Mouse (Mus musculus) B cell, adult 67 days (primary cell): ENCODE measurements around the gene Zfp629. TPM values are rescaled to one million over a fixed set of nuclear protein-coding genes. Genes with fewer than 3 reads are reported as not detected.

Experiments
- total RNA-seq, 2 experiments: library from RNA; stranded (reverse); gene quantifications; 4 replicates each; pipeline ENCODE4 v1.2.4; 2023

The Zfp629 gene
- total RNA-seq: 1 to 10 TPM; 4.0 to 5.6 TPM

DNA sequence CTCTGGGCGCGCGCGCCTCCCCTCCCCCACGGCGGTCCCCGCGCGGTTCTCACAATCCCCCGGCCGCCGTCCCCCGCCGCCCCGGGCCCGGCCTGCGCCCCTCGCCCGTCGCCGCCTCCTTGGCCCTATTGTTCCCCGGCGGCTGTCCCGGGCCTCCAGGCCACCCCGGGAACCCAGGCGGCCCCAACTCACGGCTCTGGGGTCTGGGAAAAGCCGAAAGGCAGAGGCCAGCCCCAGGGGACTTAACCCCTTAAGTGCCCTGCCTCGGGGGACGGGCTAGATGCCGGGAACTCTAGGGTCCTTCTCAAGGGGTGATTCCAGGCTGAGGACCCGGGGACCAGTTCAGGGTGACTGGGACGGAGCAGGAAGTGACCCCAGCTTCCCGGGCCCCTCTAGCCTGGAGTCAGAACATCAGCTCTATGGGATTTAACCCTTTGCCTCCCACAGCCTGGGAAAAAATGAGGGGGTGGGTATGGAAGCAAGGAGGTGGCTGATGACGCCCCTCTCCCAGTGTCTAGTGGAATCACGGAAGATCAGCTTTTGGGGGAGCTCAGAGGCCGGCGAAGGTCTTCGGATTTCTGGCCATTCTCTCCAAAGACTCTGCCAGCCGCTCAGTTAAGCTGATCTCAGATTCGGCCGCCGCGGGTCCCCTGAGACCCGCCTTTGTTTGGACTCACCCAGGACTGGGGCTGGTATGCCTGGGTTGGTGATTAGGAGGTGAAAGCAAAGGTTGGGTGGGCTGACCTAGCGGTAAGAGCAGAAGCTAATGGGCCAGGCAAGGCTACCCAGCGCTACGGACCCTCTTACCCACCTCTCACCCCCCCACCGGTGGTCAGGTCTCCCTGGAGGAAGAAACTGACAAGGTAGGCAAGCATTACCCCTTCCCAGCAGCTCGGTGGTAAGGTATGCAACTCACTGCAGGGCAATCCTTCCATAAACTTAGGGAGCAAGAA, at the start of gene Zfp629:
Zfp629 (minus strand) TSS at position 907 of the 953 bp plus-strand sequence.

DNA sequence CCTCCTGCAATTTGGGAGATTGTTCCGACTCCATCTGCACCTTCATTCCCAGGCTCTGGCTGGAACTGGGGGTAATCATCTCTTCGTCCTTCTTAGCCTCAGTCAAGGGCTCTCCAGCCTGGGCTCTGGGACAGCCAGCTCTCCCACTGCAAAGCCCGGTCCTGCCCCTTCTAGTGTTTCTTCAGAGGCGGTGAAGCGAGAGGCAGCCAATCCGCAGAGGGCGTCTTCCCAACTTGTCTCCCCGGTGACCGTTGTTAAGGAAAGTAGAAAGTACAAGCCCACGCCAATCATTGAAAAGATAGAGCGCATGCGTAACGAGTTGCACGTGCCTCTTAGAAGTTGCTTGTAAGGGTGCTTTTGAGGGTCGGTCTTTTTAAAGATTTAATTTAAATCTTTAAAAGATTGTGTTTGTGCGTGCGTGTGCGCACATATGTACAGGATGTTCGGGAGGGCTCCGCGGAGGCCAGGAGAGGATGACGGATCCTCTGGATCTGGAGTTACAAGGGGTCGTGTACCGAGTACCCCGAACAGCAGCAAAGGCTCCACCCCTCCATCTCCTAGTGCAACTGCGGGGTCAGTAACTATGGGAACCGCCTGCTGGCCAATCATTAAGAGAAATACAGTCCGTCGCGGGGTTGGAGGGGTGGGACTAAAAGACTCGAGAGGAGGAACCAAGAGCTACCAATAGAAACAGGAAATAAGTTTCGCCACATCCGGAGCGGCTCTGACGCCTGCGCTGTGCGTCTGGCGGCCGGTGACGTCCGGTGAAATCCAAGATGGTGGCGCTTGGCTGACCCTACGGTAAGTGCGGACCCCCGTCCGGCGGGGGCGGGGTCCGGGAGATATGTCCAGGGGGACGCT, 27.4 kb downstream of the Zfp629 start, which contains the start of the genes Ccdc189 and Rnf40:
Ccdc189 (minus strand) TSS at position 585 of the 861 bp plus-strand sequence.
Rnf40 (plus strand) TSS at position 757 of the 861 bp plus-strand sequence.

DNA sequence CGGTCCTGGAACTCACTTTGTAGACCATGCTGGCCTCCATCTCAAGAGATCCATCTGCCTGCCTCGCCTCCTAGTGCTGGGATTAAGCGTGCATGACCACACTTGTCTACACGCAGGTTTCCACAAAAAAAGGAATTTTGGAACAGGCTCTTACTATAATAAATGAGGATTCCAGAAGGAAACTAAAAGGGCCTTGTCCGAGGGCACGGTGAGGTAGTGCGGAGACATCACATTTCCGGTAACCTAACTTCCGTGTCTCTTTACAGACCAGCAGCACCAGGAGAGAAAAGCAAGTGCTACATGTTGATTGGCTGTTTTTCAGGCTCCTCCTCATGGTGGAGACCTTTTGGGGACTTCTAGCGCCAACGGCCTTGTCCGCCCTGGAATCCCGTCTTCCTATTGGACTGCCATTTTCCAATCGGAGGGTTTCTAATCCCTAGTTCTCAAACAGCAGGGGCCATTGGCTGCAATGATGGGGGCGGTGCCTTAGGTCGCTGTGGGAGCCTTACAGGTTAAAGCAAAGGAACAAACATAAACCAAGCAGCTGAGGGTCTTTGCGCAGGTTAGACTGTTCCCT, 42.6 kb downstream of the Zfp629 start, which contains the start of gene Phkg2:
Phkg2 (plus strand) TSS at position 446 of the 577 bp plus-strand sequence.

DNA sequence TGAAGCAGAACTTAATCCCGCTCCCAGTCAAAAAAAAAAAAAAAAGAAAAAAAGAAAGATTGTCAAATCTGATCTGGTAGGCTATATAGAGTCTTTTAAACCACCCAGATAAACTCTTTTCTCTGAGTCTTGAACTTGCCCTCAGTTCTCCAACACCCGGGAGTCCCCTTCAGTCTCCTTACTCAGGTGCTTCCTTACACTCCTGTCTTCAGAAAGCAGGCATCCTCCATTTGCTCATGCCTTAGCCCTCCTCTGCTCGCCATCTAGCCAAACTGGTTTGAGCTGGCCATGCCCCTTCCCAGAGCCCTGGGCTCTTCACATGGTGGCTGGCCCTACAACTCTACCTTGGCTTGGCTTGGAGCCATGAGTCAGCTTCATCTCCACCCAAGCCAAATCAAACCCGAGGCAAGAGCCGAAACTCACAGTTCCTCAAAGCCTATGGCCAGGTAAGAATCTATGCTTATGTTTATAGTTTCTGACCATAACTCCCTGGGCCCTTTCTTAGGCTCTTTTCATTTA, 54.2 kb downstream of the Zfp629 start, which contains the start of gene Tmem265:
Tmem265 (plus strand) TSS at position 51 of the 519 bp plus-strand sequence.

Other genes starting within 250 kb of the Zfp629 start
- 10 to 100 TPM; 13.5 to 17.4 TPM for gene Zfp747, start 239.7 kb downstream of the Zfp629 start, total RNA-seq
- 1 to 10 TPM; 4.7 to 5.4 TPM for gene 9130019O22Rik, start 228.6 kb downstream of the Zfp629 start, total RNA-seq
- 1 to 10 TPM; 6.2 to 8.6 TPM for gene E430018J23Rik, start 222.2 kb downstream of the Zfp629 start, total RNA-seq
- gene Zfp764, start 209.0 kb downstream of the Zfp629 start, total RNA-seq: 10 to 100 TPM; 10.5 to 13.3 TPM
- gene Zfp688, start 193.7 kb downstream of the Zfp629 start, total RNA-seq: 10 to 100 TPM; 13.8 to 22.7 TPM
- 1 to 10 TPM; 4.7 to 6.6 TPM for gene Zfp689, start 166.6 kb downstream of the Zfp629 start, total RNA-seq
- gene Prr14, start 156.2 kb downstream of the Zfp629 start, total RNA-seq: 100 to 1,000 TPM; 166 to 171 TPM
- 100 to 1,000 TPM; 272 to 327 TPM for gene Fbrs, start 136.6 kb downstream of the Zfp629 start, total RNA-seq
- gene Srcap, start 103.8 kb downstream of the Zfp629 start, total RNA-seq: 100 to 1,000 TPM; 208 to 213 TPM
- gene Gm42715, start 96.2 kb downstream of the Zfp629 start, total RNA-seq: 10 to 100 TPM; 44.1 to 48.8 TPM
- gene Tmem265, start 54.4 kb downstream of the Zfp629 start, total RNA-seq: 1 to 10 TPM in 1 of 2 experiments, not detected in 1; 6.6 TPM
- 100 to 1,000 TPM; 143 to 159 TPM for gene Phkg2, start 42.5 kb downstream of the Zfp629 start, total RNA-seq
- 1 to 10 TPM; 1.0 to 1.3 TPM for gene Ccdc189, start 27.2 kb downstream of the Zfp629 start, total RNA-seq
- 100 to 1,000 TPM; 152 to 153 TPM for gene Rnf40, start 27.0 kb downstream of the Zfp629 start, total RNA-seq
- 10 to 100 TPM; 57.9 to 70.7 TPM for gene Bcl7c, start 93.1 kb upstream of the Zfp629 start, total RNA-seq
- not detected for gene Ctf1, start 96.9 kb upstream of the Zfp629 start, total RNA-seq
- not detected for gene Ctf2, start 116.4 kb upstream of the Zfp629 start, total RNA-seq
- 10 to 100 TPM; 14.3 to 15.7 TPM for gene Fbxl19, start 128.7 kb upstream of the Zfp629 start, total RNA-seq
- 10 to 100 TPM; 38.3 to 40.4 TPM for gene Orai3, start 154.0 kb upstream of the Zfp629 start, total RNA-seq
- 10 to 100 TPM; 71.9 to 94.6 TPM for gene Setd1a, start 160.9 kb upstream of the Zfp629 start, total RNA-seq
- under 1 TPM in 1 of 2 experiments, not detected in 1; 0.53 TPM for gene Gm49388, start 169.8 kb upstream of the Zfp629 start, total RNA-seq
- gene Hsd3b7, start 184.8 kb upstream of the Zfp629 start, total RNA-seq: 1 to 10 TPM; 4.1 to 6.1 TPM
- 100 to 1,000 TPM; 143 to 167 TPM for gene Stx4a, start 208.5 kb upstream of the Zfp629 start, total RNA-seq
- not detected for gene Stx1b, start 208.8 kb upstream of the Zfp629 start, total RNA-seq